Mouse (Mus musculus) thymus, adult 2 months (tissue): ENCODE measurements at regions not wholly inside any gene's neighbourhood (a gene's known extent, or its start where the extent isn't known, plus 50 kb on each side); places are given as distances from the start of the nearest gene placed in this dataset.

Experiments used
- DNase-seq: peaks from one replicate; pipeline ENCODE4 v3.0.0; 2021
- H3K27ac ChIP-seq: fragments of 200-500 bp; 2 replicates; pipeline ENCODE4 v1.5.1; 2012; ENCODE audit warnings: low read length, control low read depth; ENCODE audit not compliant: control insufficient read depth, insufficient read depth
- H3K27me3 ChIP-seq: fragments of 200-500 bp; 2 replicates; pipeline ENCODE4 v1.6.1; 2012; ENCODE audit warnings: mild to moderate bottlenecking, low read length, moderate library complexity, mixed read lengths; ENCODE audit not compliant: control insufficient read depth, insufficient read depth
- H3K36me3 ChIP-seq: fragments of 200-500 bp; 2 replicates; pipeline ENCODE4 v1.6.1; 2012; ENCODE audit warnings: mild to moderate bottlenecking, low read length, moderate library complexity; ENCODE audit not compliant: control insufficient read depth, insufficient read depth
- H3K4me1 ChIP-seq: fragments of 200-500 bp; replicated peaks from 2 replicates; pipeline ENCODE4 v1.6.1; 2012; ENCODE audit warnings: low read length; ENCODE audit not compliant: control insufficient read depth, insufficient read depth
- H3K4me3 ChIP-seq: fragments of 200-500 bp; 2 replicates; pipeline ENCODE4 v1.5.1; 2012; ENCODE audit warnings: mild to moderate bottlenecking, low read length, control low read depth, moderate library complexity; ENCODE audit not compliant: control insufficient read depth, insufficient read depth
- CTCF ChIP-seq: fragments of 200-500 bp; IDR thresholded peaks from 2 replicates; pipeline ENCODE4 v1.5.1; 2012; ENCODE audit warnings: mild to moderate bottlenecking, control low read depth, low read length, moderate library complexity, borderline replicate concordance; ENCODE audit not compliant: control insufficient read depth, poor library complexity, insufficient read depth; ENCODE audit errors: extremely low read depth
- POLR2A ChIP-seq: fragments of 200-500 bp; IDR thresholded peaks from 2 replicates; pipeline ENCODE4 v1.6.1; 2012; ENCODE audit warnings: mild to moderate bottlenecking, low read length, control low read depth, moderate library complexity; ENCODE audit not compliant: control insufficient read depth, poor library complexity, insufficient read depth; ENCODE audit errors: extremely low read depth
- WGBS: fragments of 180-500 bp; shearing (Covaris S2); methylation state at CpG from one replicate; pipeline ENCODE4 v1.1.7; 2018; 5-methylcytosine and 5-hydroxymethylcytosine counted together

DNA sequence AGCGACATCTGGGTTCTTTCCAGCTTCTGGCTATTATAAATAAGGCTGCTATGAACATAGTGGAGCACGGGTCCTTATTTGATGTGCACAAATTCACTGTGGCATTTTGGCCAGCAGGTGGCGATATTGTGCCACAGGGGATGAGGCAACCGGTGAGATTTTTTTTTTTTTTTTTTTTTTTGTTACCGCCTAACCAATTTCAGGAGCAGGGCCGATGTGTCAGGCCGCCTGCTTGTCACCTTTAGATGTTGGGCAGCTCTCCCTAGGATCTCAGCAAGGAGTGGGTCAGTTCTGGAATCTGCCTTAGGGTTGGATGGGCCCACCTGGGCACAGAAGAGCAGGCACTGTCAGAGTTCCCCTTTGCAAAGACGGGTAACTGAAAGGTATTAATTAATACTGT is 106.5 kb upstream of the Zfp706 start:
- no peaks in the 10 kb centered on the region for H3K4me1 ChIP-seq
- no peaks in the 10 kb centered on the region for H3K36me3 ChIP-seq
- no peak overlapping the region for H3K4me3 ChIP-seq
- H3K27me3 ChIP-seq, result no peaks in the 10 kb centered on the region; the same call in 1 of the 2 replicates
- 18% methylated on average over 8 of the region's 8 CpGs for WGBS
- no peak overlapping the region for H3K27ac ChIP-seq
- DNase-seq, result peak; percentile 64
- TF ChIP-seq POLR2A (no peak), CTCF (no peak)

DNA sequence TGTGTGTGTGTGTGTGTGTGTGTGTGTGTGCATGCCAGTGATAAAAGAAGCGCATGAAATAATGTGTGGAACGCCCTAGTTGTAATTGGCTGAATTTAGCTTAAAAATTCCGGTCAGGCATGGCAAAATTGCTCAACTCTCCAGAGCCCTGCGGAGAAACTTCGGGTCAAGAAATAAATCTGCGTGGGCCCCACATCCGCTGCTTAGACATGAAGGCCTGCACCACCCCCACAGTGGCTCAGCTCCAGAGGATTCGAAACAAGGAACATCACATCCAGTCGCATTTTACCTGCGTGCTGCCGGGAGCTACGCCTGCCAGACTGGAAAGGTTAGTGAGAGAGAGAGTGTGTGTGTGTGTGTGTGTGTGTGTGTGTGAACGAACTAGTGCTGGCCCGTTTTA is 102.9 kb upstream of the Zfp706 start:
- 93% methylated on average over 14 of the region's 14 CpGs for WGBS

DNA sequence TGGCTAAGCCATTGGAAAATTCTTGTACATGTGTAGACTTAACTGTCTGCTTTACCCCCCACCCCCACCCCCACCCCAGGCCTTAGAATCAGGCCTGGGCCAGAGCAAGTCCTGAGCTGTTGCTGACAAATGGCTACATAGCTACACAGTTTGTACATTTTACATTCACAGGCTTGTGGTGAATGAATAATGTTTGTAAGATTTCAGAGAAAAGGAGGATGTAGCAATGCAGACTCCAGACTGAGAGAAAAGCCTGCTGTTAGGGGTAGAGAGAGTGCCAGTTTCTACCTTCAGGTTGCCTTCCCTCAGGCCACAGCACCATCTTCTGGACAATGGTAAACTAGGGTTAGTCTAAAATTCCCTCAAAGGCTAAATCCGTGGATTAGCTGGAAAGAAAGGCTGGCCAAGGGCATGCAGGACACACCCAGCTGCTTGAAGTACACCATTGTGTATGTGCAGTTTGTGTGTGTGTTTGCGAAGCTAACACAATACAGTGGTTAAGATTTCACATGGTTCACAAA is 94.5 kb upstream of the Zfp706 start:
- no peaks in the 10 kb centered on the region for H3K36me3 ChIP-seq
- no peak overlapping the region for H3K27ac ChIP-seq
- no peaks in the 10 kb centered on the region for H3K27me3 ChIP-seq
- no peaks in the 10 kb centered on the region for H3K4me1 ChIP-seq
- TF ChIP-seq POLR2A, result no peak
- no peak for TF ChIP-seq CTCF
- no peak for DNase-seq
- no peak overlapping the region for H3K4me3 ChIP-seq
- WGBS, result 82% methylated on average over 2 of the region's 2 CpGs

More for the DNA sequence above, 102.9 kb upstream of the Zfp706 start:
- no peak for TF ChIP-seq POLR2A
- TF ChIP-seq CTCF, result no peak
- H3K4me3 ChIP-seq, result no peak overlapping the region
- DNase-seq, result no peak
- H3K4me1 ChIP-seq, result no peaks in the 10 kb centered on the region
- H3K27me3 ChIP-seq, result no peaks in the 10 kb centered on the region; the same call in 1 of the 2 replicates
- no peaks in the 10 kb centered on the region for H3K36me3 ChIP-seq
- H3K27ac ChIP-seq, result no peak overlapping the region

DNA sequence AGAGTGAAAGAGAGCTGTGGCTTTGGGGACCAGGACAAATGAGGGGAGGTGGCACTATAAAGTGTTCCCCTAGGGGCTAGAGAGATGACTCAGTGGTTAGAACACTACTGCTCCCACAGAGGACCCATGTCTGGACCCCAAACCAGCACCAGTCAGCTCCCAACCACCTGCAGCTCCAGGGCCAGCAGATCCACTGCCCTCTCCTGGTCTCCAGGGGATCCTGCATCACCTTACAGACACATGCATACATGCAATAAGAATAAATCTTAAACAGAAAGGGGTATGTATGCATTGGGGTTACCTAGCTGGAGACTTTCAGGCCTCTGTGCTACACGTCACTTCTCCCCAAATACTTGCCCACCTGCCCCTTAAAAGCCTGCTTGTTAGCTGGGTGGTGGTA is 93.8 kb upstream of the Zfp706 start:
- DNase-seq, result no peak

DNA sequence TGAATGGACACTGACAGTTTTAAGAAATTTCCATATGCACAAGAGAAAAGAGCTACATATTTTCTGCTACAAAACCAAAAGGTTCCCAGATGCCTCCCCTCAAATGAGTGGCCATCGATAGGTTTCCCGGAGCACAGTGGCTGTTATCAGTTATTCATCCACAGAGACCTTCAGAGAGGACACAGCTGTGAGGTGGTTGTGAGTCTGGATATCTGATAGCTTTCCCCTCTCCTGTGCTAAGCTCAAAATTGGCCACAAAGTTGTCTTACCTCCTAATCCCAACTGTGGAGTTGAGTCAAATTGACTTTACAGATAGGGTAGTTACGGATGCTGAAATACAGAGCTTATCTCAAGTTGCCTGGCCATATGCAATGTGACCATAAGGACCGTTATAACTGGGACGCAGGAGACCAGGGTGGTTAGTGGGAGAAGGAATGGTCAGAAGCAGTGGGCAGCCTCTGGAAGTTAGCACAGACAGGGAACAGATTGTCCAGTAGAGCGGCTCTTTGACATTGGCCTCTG is 93.3 kb upstream of the Zfp706 start:
- no peaks in the 10 kb centered on the region for H3K27me3 ChIP-seq
- H3K36me3 ChIP-seq, result no peaks in the 10 kb centered on the region
- H3K4me1 ChIP-seq, result no peaks in the 10 kb centered on the region
- WGBS, result 98% methylated on average over 6 of the region's 6 CpGs
- TF ChIP-seq CTCF, result no peak
- TF ChIP-seq POLR2A, result no peak
- H3K27ac ChIP-seq, result no peak overlapping the region
- no peak for DNase-seq
- H3K4me3 ChIP-seq, result no peak overlapping the region

More for the DNA sequence above, 93.8 kb upstream of the Zfp706 start:
- H3K36me3 ChIP-seq, result no peaks in the 10 kb centered on the region
- H3K4me3 ChIP-seq, result no peak overlapping the region
- no peaks in the 10 kb centered on the region for H3K4me1 ChIP-seq
- TF ChIP-seq CTCF, result no peak
- no peak for TF ChIP-seq POLR2A
- H3K27me3 ChIP-seq, result no peaks in the 10 kb centered on the region
- WGBS, result 94% methylated on average over 1 of the region's 1 CpGs
- H3K27ac ChIP-seq, result no peak overlapping the region

DNA sequence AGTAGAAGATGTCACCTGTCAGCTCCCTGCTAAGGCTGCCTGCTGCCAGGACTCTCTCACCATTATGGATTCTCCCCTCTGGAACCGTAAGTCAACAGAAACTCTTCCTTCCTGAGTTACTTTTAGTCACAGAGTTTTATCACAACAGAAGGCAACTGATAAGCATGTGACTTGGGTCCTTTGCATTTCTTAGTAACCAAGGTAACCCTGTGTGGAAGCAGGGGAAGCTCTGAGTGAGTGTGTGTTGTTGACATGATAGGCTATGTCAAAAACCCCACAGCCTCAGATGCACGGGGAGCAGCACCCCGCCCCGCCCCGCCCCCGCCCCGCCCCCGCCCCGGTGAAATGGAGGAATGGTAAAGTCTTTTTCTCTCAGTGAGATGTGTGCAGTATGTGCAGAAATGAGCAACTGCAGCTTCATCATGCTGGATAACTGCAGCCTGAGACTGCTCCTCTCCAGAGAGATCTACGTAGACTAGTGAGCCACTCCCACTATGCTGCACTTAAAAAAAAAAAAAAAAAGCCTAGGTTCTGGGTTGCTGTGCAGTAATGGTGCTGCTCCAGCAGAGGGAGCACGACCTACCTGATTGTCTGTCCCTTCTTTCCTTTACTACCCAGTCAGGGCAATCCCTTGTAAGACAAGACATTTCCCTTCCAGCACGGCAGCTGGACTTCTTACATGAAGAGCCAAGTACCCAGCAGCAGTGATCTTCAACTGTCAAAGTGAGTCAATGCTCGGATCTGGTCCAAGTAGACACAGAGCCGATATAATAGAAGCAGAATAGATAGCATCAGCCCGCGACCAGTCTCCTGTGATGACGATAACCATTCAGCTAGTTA is 92.6 kb upstream of the Zfp706 start:
- no peaks in the 10 kb centered on the region for H3K4me1 ChIP-seq
- TF ChIP-seq CTCF (no peak), POLR2A (no peak)
- no peak overlapping the region for H3K4me3 ChIP-seq

DNA sequence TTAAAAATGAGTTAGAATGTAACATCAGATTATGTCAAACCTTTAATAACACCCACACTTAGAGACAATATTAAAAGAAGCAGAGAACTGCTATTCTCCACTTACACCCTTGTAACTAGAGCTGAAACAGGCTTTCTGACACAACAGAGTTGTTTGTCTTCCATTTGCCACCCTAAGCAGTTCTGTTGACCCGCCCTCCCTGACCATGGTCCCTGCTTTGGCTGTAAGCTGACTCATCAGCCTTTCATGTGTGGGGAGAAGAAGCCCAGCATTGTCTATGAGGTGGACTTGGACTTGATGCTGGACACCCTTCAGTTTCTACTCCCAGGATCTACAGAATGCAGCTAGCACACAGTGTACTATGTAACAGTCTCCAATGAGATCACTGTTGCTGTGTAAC is 91.6 kb upstream of the Zfp706 start:
- no peaks in the 10 kb centered on the region for H3K36me3 ChIP-seq
- no peaks in the 10 kb centered on the region for H3K27me3 ChIP-seq
- no peak overlapping the region for H3K27ac ChIP-seq
- DNase-seq, result no peak
- WGBS, result 100% methylated on average over 1 of the region's 1 CpGs
- H3K4me3 ChIP-seq, result no peak overlapping the region
- no peaks in the 10 kb centered on the region for H3K4me1 ChIP-seq
- TF ChIP-seq CTCF (no peak), POLR2A (no peak)

More for the DNA sequence above, 92.6 kb upstream of the Zfp706 start:
- 42% methylated on average over 17 of the region's 17 CpGs for WGBS
- Histone ChIP-seq H3K27me3 (no peaks in the 10 kb centered on the region), H3K27ac (no peak overlapping the region), H3K36me3 (no peaks in the 10 kb centered on the region)
- DNase-seq, result peak; percentile 63
